Mouse (Mus musculus): ENCODE measurements at regions not wholly inside any gene's neighbourhood (a gene's known extent, or its start where the extent isn't known, plus 50 kb on each side); places are given as distances from the start of the nearest gene placed in this dataset.

GRCm38 (mm10) chr15:61361254-61361653, 438.4 kb upstream of the A1bg start:
- no peaks in the 10 kb centered on the region for H3K36me3 ChIP-seq (replicated peaks; ENCODE audit: low read length)
- H3K27me3 ChIP-seq (replicated peaks): no peaks in the 10 kb centered on the region
- no peak overlapping the region for H3K4me3 ChIP-seq (replicated peaks)
- H3K9me3 ChIP-seq: no peaks in the 10 kb centered on the region
- H3K4me1 ChIP-seq: peaks cover 4% of the 10 kb centered on the region; the same call in 1 of the 2 replicates
- TF ChIP-seq FLI1 (IDR thresholded peaks at IDR 0.05; ENCODE audit: low read length) (no peak), GATA1 (IDR thresholded peaks at IDR 0.05; ENCODE audit: borderline replicate concordance, low read length) (no peak)

- no peak overlapping the region for H3K4me3 ChIP-seq (replicated peaks)
- no peaks in the 10 kb centered on the region for H3K9me3 ChIP-seq
- no peaks in the 10 kb centered on the region for H3K4me1 ChIP-seq
- H3K36me3 ChIP-seq (replicated peaks; ENCODE audit: low read length): no peaks in the 10 kb centered on the region
- no peaks in the 10 kb centered on the region for H3K27me3 ChIP-seq (replicated peaks)
- no peak for TF ChIP-seq GATA1 (IDR thresholded peaks at IDR 0.05; ENCODE audit: borderline replicate concordance, low read length)
- no peak for TF ChIP-seq FLI1 (IDR thresholded peaks at IDR 0.05; ENCODE audit: low read length)
Observed at GRCm38 (mm10) chr15:61355344-61355743, 432.5 kb upstream of the A1bg start.

GRCm38 (mm10) chr15:61351729-61352342, 429.0 kb upstream of the A1bg start:
- H3K4me1 ChIP-seq: no peaks in the 10 kb centered on the region
- H3K4me3 ChIP-seq (replicated peaks): no peak overlapping the region
- no peaks in the 10 kb centered on the region for H3K9me3 ChIP-seq
- no peaks in the 10 kb centered on the region for H3K36me3 ChIP-seq (replicated peaks; ENCODE audit: low read length)
- TF ChIP-seq GATA1 (IDR thresholded peaks at IDR 0.05; ENCODE audit: borderline replicate concordance, low read length): no peak
- TF ChIP-seq FLI1 (IDR thresholded peaks at IDR 0.05; ENCODE audit: low read length): no peak
- H3K27me3 ChIP-seq (replicated peaks): no peaks in the 10 kb centered on the region

GRCm38 (mm10) chr15:61345101-61345500, 422.3 kb upstream of the A1bg start:
- Histone ChIP-seq H3K36me3 (replicated peaks; ENCODE audit: low read length) (no peaks in the 10 kb centered on the region), H3K9me3 (no peaks in the 10 kb centered on the region), H3K4me3 (replicated peaks) (no peak overlapping the region), H3K27me3 (replicated peaks) (no peaks in the 10 kb centered on the region), H3K4me1 (no peaks in the 10 kb centered on the region)
- TF ChIP-seq GATA1 (IDR thresholded peaks at IDR 0.05; ENCODE audit: borderline replicate concordance, low read length) (no peak), FLI1 (IDR thresholded peaks at IDR 0.05; ENCODE audit: low read length) (no peak)

GRCm38 (mm10) chr15:61342618-61343017, 419.8 kb upstream of the A1bg start:
- H3K4me3 ChIP-seq (replicated peaks): no peak overlapping the region
- H3K9me3 ChIP-seq: no peaks in the 10 kb centered on the region
- H3K27me3 ChIP-seq (replicated peaks): no peaks in the 10 kb centered on the region
- no peaks in the 10 kb centered on the region for H3K36me3 ChIP-seq (replicated peaks; ENCODE audit: low read length)
- TF ChIP-seq FLI1 (IDR thresholded peaks at IDR 0.05; ENCODE audit: low read length) (no peak), GATA1 (IDR thresholded peaks at IDR 0.05; ENCODE audit: borderline replicate concordance, low read length) (no peak)
- H3K4me1 ChIP-seq: no peaks in the 10 kb centered on the region

GRCm38 (mm10) chr15:61327925-61328324, 405.1 kb upstream of the A1bg start:
- Histone ChIP-seq H3K4me1 (no peaks in the 10 kb centered on the region), H3K27me3 (replicated peaks) (no peaks in the 10 kb centered on the region), H3K36me3 (replicated peaks; ENCODE audit: low read length) (no peaks in the 10 kb centered on the region), H3K4me3 (replicated peaks) (no peak overlapping the region), H3K9me3 (no peaks in the 10 kb centered on the region)
- TF ChIP-seq FLI1 (IDR thresholded peaks at IDR 0.05; ENCODE audit: low read length) (no peak), GATA1 (IDR thresholded peaks at IDR 0.05; ENCODE audit: borderline replicate concordance, low read length) (no peak)

- Histone ChIP-seq H3K9me3 (no peaks in the 10 kb centered on the region), H3K4me1 (no peaks in the 10 kb centered on the region), H3K4me3 (replicated peaks) (no peak overlapping the region), H3K27me3 (replicated peaks) (no peaks in the 10 kb centered on the region), H3K36me3 (replicated peaks; ENCODE audit: low read length) (no peaks in the 10 kb centered on the region)
- no peak for TF ChIP-seq FLI1 (IDR thresholded peaks at IDR 0.05; ENCODE audit: low read length)
- no peak for TF ChIP-seq GATA1 (IDR thresholded peaks at IDR 0.05; ENCODE audit: borderline replicate concordance, low read length)
Observed at GRCm38 (mm10) chr15:61322243-61322642, 399.4 kb upstream of the A1bg start.

- TF ChIP-seq FLI1 (IDR thresholded peaks at IDR 0.05; ENCODE audit: low read length) (no peak), GATA1 (IDR thresholded peaks at IDR 0.05; ENCODE audit: borderline replicate concordance, low read length) (no peak)
- H3K4me3 ChIP-seq (replicated peaks): no peak overlapping the region
- H3K27me3 ChIP-seq (replicated peaks): no peaks in the 10 kb centered on the region
- H3K36me3 ChIP-seq (replicated peaks; ENCODE audit: low read length): no peaks in the 10 kb centered on the region
- H3K4me1 ChIP-seq: no peaks in the 10 kb centered on the region
- no peaks in the 10 kb centered on the region for H3K9me3 ChIP-seq
Observed at GRCm38 (mm10) chr15:61309452-61310165, 386.8 kb upstream of the A1bg start.

GRCm38 (mm10) chr15:61308936-61309335, 386.1 kb upstream of the A1bg start:
- no peaks in the 10 kb centered on the region for H3K9me3 ChIP-seq
- no peaks in the 10 kb centered on the region for H3K27me3 ChIP-seq (replicated peaks)
- H3K36me3 ChIP-seq (replicated peaks; ENCODE audit: low read length): no peaks in the 10 kb centered on the region
- H3K4me1 ChIP-seq: no peaks in the 10 kb centered on the region
- H3K4me3 ChIP-seq (replicated peaks): no peak overlapping the region
- TF ChIP-seq GATA1 (IDR thresholded peaks at IDR 0.05; ENCODE audit: borderline replicate concordance, low read length) (no peak), FLI1 (IDR thresholded peaks at IDR 0.05; ENCODE audit: low read length) (no peak)

- no peaks in the 10 kb centered on the region for H3K36me3 ChIP-seq (replicated peaks; ENCODE audit: low read length)
- no peak for TF ChIP-seq GATA1 (IDR thresholded peaks at IDR 0.05; ENCODE audit: borderline replicate concordance, low read length)
- TF ChIP-seq FLI1 (IDR thresholded peaks at IDR 0.05; ENCODE audit: low read length): no peak
- no peaks in the 10 kb centered on the region for H3K27me3 ChIP-seq (replicated peaks)
- H3K9me3 ChIP-seq: no peaks in the 10 kb centered on the region
- H3K4me1 ChIP-seq: no peaks in the 10 kb centered on the region
- H3K4me3 ChIP-seq (replicated peaks): no peak overlapping the region
Observed at GRCm38 (mm10) chr15:61304546-61304945, 381.7 kb upstream of the A1bg start.

All from megakaryocyte, embryonic 14.5 days (primary cell).